Mouse (Mus musculus) CD4-positive helper T cell, adult 2 months (primary cell): ENCODE results near the gene Pappa.

Source experiments
- DNase-seq: peaks from one replicate; pipeline ENCODE4 v3.0.0-alpha.2; 2012; ENCODE audit warnings: low read depth, missing footprints, low spot score

Pappa gene

GRCm38 (mm10) chr4:65272295-65272694 lies 148.3 kb downstream of the Pappa start:
- DNase-seq: no peak

GRCm38 (mm10) chr4:65273299-65273851 lies 149.4 kb downstream of the Pappa start:
- DNase-seq: no peak

GRCm38 (mm10) chr4:65278451-65279271 lies 154.7 kb downstream of the Pappa start:
- DNase-seq: no peak

DNA sequence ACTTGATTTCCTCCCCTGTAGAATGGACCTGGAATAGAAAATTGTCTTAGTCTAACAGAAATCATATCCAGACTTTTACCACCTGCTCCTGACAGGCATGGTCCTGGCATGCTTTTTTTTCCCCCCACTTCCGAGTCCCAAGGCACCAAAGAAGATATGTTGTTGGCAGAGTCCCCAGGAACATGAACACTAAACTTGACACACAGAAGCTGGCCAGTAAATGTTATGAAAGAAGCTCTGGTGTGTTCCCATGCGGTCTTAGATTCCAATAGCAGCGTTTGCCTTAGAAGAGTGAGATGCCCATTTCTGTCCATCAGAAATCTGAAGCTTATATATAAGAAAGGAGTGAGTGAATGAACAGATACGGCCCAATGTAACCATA lies 155.3 kb downstream of the Pappa start:
- DNase-seq: no peak

DNA sequence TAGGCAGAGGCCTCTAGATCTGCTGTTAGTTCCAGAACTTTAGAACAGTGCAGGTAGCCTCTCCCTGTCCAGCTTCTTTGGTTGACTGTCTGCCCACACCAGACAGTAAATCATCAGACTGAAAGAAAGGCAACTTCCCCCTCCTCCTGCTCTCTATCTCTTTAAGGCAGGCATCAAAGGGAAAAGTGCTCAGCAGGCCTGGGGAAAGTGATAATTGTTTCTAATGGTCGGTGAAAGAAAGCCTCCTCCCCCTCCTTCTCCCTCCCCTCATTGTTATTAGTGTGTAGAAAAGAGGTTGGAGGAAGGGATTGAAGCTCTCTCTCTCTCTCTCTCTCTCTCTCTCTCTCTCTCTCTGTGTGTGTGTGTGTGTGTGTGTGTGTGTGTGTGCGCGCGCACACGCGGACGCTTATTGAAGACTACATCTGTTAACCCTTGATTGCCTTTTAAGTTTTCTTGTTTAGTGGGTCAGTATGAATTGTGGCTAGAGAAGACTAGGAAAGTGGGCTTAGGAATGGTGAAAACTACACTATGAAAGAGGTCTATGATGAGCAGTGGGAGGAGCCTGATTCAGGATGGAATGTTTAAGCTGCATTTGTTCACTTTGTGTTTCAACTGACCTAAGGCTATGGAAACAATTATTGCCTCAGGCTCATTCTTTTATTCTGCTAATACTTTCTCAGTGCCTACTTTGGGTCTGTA lies 156.2 kb downstream of the Pappa start:
- no peak for DNase-seq

- DNase-seq: no peak
These were observed 156.9 kb downstream of the Pappa start for GRCm38 (mm10) chr4:65280888-65281287.

GRCm38 (mm10) chr4:65283611-65284010 lies 159.6 kb downstream of the Pappa start:
- no peak for DNase-seq

- DNase-seq: no peak
These were observed 161.2 kb downstream of the Pappa start for GRCm38 (mm10) chr4:65285165-65285564.

DNA sequence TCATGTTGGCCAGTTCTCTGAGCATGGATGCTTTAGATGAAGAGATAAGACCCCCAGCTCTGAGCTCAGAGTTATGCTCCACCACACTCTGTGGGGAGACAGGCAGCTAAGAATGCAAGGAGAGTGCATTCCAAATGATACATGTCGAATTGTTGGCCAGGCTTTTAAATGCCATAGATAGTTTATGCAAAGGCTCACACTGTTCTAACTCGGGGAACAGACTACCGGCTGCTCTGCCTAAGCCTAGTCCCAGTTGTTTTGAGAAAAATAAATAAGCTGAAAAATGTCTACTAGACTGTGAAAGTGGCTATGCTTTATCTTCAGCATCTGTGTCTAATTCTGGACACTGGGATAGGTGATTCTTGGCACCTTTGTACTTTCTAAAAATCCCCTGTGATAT lies 165.3 kb downstream of the Pappa start:
- no peak for DNase-seq

- DNase-seq: no peak
These were observed 171.8 kb downstream of the Pappa start for GRCm38 (mm10) chr4:65295741-65296140.

DNA sequence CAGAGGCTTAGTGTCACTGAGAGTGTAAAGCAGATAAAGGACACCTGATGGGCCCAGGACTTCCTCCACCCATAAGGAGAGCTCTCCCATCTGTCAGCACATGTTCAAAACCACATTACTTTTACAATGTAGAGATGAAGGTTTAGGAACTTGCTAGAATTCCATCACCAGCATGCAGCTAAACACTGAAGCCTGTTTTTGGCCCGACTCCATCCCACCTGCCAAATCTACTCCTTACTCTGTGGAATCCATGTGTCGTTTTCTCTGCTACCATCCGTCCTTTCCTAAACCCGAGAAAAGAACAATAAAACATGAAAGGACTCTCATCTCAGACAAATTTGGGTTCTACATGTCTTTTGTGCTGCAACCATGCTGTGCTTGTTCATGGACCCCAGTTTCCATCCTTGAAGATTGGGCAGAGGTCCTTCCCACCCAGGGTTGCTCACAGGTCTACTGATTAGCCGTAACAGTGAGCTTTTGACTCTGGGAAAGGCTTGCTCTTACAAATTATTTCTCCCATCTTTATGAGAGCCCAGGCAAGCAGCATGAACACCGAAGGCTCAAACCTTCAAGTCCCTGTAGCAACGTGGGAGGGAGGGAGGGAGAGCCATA lies 172.5 kb downstream of the Pappa start:
- DNase-seq: no peak

- no peak for DNase-seq
These were observed 173.1 kb downstream of the Pappa start for GRCm38 (mm10) chr4:65296968-65297499.

DNA sequence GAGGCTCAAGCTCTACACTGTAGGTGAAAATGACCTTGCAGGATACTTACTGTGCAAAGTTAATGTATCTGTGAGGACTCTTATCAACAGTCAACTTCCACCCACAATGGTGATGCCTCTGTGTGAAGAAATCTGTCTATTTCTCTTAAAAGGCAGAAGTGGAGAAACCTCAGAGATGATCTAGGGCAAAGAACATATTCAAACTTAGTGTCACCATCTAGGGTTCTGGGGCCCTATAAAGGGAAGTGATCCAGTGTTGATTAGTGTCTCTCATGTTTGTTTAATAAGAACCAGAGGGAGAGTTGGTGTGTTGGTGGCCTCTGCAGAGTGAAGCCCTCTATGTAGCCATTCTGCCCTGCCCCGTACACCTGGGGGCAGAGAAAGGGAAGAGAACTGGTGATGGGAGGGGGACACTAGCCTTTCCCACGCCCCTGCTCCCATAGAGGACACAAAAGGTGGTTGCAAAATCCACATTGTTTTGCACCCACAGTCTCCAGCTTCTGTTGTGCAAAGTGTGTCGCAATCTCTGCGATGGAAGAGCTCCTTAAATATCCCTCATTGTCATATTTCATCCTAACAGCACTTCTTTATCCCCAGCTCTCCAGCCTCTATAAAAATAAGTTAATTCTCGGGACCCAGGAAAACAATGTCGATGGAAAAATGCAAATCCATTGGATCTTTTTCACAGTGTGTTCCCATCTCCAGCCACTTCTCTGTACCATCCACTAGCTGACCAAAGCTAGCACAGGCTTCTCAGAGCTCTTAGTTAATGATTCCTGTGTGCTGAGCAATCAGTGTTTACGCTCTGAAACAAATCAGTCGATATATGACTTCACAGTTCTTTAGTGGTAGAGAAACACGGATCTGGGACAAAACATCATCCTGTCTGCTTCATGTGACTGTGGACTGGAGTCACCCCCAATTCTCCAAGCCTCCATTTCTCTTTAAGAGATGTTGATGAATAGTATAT lies 174.5 kb downstream of the Pappa start:
- no peak for DNase-seq

GRCm38 (mm10) chr4:65299365-65299764 lies 175.4 kb downstream of the Pappa start:
- no peak for DNase-seq

DNA sequence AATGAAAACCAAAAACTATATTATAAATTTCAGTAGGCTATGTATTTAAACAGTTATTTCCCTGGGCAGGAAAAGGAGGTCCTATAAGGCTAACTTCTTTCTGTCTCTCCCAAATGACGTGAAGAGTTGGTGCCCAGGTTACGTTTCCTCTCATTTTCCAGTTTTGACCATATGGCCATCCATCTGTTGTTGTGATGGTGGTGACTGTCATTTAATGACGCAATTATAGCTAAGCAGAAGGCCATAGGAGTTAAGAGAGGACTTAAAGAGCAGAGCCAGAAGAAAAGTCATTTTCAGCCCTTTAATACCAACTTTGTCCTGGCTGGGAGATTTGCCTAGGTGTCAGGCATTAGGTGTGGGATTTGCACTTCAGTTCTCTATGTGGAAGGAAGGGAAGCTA lies 176.5 kb downstream of the Pappa start:
- DNase-seq: no peak

GRCm38 (mm10) chr4:65302666-65303065 lies 178.7 kb downstream of the Pappa start:
- no peak for DNase-seq

- DNase-seq: no peak
These were observed 194.0 kb downstream of the Pappa start for GRCm38 (mm10) chr4:65317877-65318525.

DNA sequence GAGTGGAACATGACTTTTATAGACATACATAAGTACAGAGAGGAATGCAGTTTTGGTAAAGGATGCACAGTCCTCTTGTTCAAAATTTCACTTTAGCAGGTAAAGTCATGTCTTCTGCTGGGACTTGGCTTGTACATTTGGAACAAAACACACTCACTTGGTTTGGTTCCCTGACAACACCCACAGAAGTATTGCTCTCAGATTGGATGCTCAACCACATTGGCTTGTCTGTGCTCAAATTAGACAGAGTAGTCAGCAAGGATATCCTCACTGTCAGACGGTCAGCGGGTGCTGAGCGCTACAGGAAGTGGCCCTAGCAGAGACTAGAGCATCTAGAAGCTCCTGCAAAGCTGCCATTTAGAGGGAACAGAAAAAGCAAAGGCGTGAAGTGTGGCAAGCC lies 197.4 kb downstream of the Pappa start:
- no peak for DNase-seq

DNA sequence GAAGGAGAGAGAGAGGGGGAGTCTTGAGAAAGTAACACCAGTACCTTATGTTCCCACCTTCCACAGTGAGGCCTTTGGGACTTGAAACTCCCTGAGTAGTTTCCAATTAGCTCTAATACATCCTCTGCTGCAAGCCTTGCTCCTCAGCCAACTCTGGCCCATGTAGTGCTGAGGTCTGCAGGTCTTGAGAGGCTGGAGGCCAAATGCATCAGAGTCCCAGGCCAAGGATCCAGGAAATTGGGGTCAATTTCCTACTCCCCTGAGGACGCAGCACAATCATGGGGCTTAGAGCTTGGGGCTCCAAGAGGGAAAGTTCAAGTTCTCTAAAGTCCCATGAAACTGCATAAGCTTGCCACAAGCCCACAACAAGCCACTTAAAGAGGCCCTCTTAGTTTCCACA lies 198.0 kb downstream of the Pappa start:
- DNase-seq: no peak

GRCm38 (mm10) chr4:65325816-65326215 lies 201.8 kb downstream of the Pappa start:
- no peak for DNase-seq
